Mouse (Mus musculus): Measurements from ENCODE around the gene Rtel1. TPM values are rescaled to one million over a fixed set of nuclear protein-coding genes. Genes with fewer than 3 reads are reported as not detected.
"Not testable (repeated sequence)": the region's sequence is repeated elsewhere in the genome, so short reads cannot be mapped to it uniquely, and the experiment has no call there.

Rtel1 gene
- 24.5 and 26.2 TPM in 2 replicates for polyA plus RNA-seq (2015; fragmentation: Nextera tagmentation; extraction: Ambion mirVana)

- no peaks in the 10 kb centered on the region for H3K9me3 ChIP-seq (replicated peaks)
- peak within 1 kb of the TSS; percentile 74 for H3K4me3 ChIP-seq (replicated peaks)
- peak within 1 kb of the TSS; percentile 81 for H3K9ac ChIP-seq
- peaks cover 18% of the 10 kb centered on the region for H3K4me1 ChIP-seq (replicated peaks)
- ATAC-seq (ENCODE audit: low read depth) = peak; percentile 93
- peak within 1 kb of the TSS; percentile 94 for H3K27ac ChIP-seq
- DNase-seq = peak; percentile 77
- H3K36me3 ChIP-seq = peaks cover 27% of the 10 kb centered on the region
- WGBS (ENCODE audit: insufficient replicate concordance) = 4% methylated on average over 40 of the region's 40 CpGs
- peak within 1 kb of the TSS; percentile 89 for H3K4me2 ChIP-seq
- H3K27me3 ChIP-seq = peaks cover 41% of the 10 kb centered on the region
These were observed at the start of gene Rtel1 for GRCm38 (mm10) chr2:181319248-181320102. Rtel1 (plus strand) TSS chr2:181319739.

- DNase-seq = no peak
- no peaks in the 10 kb centered on the region for H3K27me3 ChIP-seq
- no peaks in the 10 kb centered on the region for H3K9me3 ChIP-seq (replicated peaks)
- no peak for ATAC-seq (ENCODE audit: low read depth)
- peaks cover 4% of the 10 kb centered on the region for H3K4me1 ChIP-seq (replicated peaks)
- 78% methylated on average over 2 of the region's 2 CpGs for WGBS (ENCODE audit: insufficient replicate concordance)
- no peak overlapping the region for H3K9ac ChIP-seq
- no peak overlapping the region for H3K4me2 ChIP-seq
- no peak overlapping the region for H3K4me3 ChIP-seq (replicated peaks)
- peaks cover 81% of the 10 kb centered on the region for H3K36me3 ChIP-seq
- no peak overlapping the region for H3K27ac ChIP-seq
These were observed 47.4 kb upstream of the Rtel1 start for GRCm38 (mm10) chr2:181272092-181272491.

- peaks cover 18% of the 10 kb centered on the region for H3K4me1 ChIP-seq (replicated peaks)
- no peaks in the 10 kb centered on the region for H3K9me3 ChIP-seq (replicated peaks)
- no peak overlapping the region for H3K9ac ChIP-seq
- no peak for ATAC-seq (ENCODE audit: low read depth)
- H3K4me3 ChIP-seq (replicated peaks) = no peak overlapping the region
- 85% methylated on average over 2 of the region's 2 CpGs for WGBS (ENCODE audit: insufficient replicate concordance)
- H3K27ac ChIP-seq = no peak overlapping the region
- DNase-seq = no peak
- peaks cover 79% of the 10 kb centered on the region for H3K36me3 ChIP-seq
- no peak overlapping the region for H3K4me2 ChIP-seq
- no peaks in the 10 kb centered on the region for H3K27me3 ChIP-seq
These were observed 45.7 kb upstream of the Rtel1 start for GRCm38 (mm10) chr2:181273829-181274228.

GRCm38 (mm10) chr2:181274639-181275038 is 44.9 kb upstream of the Rtel1 start:
- Histone ChIP-seq H3K36me3 (peaks cover 79% of the 10 kb centered on the region), H3K4me3 (replicated peaks) (no peak overlapping the region), H3K9ac (no peak overlapping the region), H3K4me1 (replicated peaks) (peaks cover 18% of the 10 kb centered on the region), H3K27me3 (no peaks in the 10 kb centered on the region), H3K9me3 (replicated peaks) (no peaks in the 10 kb centered on the region), H3K4me2 (no peak overlapping the region), H3K27ac (no peak overlapping the region)
- DNase-seq (no peak), ATAC-seq (ENCODE audit: low read depth) (no peak)
- 70% methylated on average over 4 of the region's 4 CpGs for WGBS (ENCODE audit: insufficient replicate concordance)

- H3K27me3 ChIP-seq = no peaks in the 10 kb centered on the region
- H3K36me3 ChIP-seq = peaks cover 63% of the 10 kb centered on the region
- no peak overlapping the region for H3K4me3 ChIP-seq (replicated peaks)
- ATAC-seq (ENCODE audit: low read depth) (0 out of 2 replicates have a peak, but pooled peaks have one; percentile 18), DNase-seq (no peak)
- no peak overlapping the region for H3K4me2 ChIP-seq
- 70% methylated on average over 1 of the region's 1 CpGs for WGBS (ENCODE audit: insufficient replicate concordance)
- H3K4me1 ChIP-seq (replicated peaks) = peaks cover 18% of the 10 kb centered on the region
- no peaks in the 10 kb centered on the region for H3K9me3 ChIP-seq (replicated peaks)
- no peak overlapping the region for H3K27ac ChIP-seq
- H3K9ac ChIP-seq = no peak overlapping the region
These were observed 42.8 kb upstream of the Rtel1 start for GRCm38 (mm10) chr2:181276766-181277165.

GRCm38 (mm10) chr2:181277866-181278265 is 41.7 kb upstream of the Rtel1 start:
- Histone ChIP-seq H3K36me3 (peaks cover 69% of the 10 kb centered on the region), H3K4me3 (replicated peaks) (no peak overlapping the region), H3K9me3 (replicated peaks) (no peaks in the 10 kb centered on the region), H3K4me2 (no peak overlapping the region), H3K9ac (no peak overlapping the region), H3K27me3 (no peaks in the 10 kb centered on the region), H3K27ac (peak overlapping the region; percentile 11; the same call in 1 of the 2 replicates), H3K4me1 (replicated peaks) (peaks cover 27% of the 10 kb centered on the region)
- 70% methylated on average over 3 of the region's 3 CpGs for whole genome bisulfite sequencing (ENCODE audit: insufficient replicate concordance)
- ATAC-seq (ENCODE audit: low read depth) (peak; percentile 57), DNase-seq (no peak)

- Histone ChIP-seq H3K36me3 (peaks cover 64% of the 10 kb centered on the region), H3K27me3 (no peaks in the 10 kb centered on the region), H3K4me3 (replicated peaks) (no peak overlapping the region), H3K4me1 (replicated peaks) (peaks cover 38% of the 10 kb centered on the region), H3K9ac (no peak overlapping the region), H3K27ac (no peak overlapping the region), H3K9me3 (replicated peaks) (no peaks in the 10 kb centered on the region), H3K4me2 (no peak overlapping the region)
- no peak for ATAC-seq (ENCODE audit: low read depth)
- DNase-seq = no peak
- 62% methylated on average over 1 of the region's 1 CpGs for WGBS (ENCODE audit: insufficient replicate concordance)
These were observed 39.6 kb upstream of the Rtel1 start for GRCm38 (mm10) chr2:181279968-181280367.

GRCm38 (mm10) chr2:181286629-181287337 is 32.8 kb upstream of the Rtel1 start:
- peak overlapping the region; percentile 80 for H3K4me3 ChIP-seq (replicated peaks)
- H3K27ac ChIP-seq = peak overlapping the region; percentile 91
- H3K27me3 ChIP-seq = no peaks in the 10 kb centered on the region
- H3K9ac ChIP-seq = peak overlapping the region; percentile 90
- DNase-seq (no peak), ATAC-seq (ENCODE audit: low read depth) (no peak)
- 33% methylated on average over 6 of the region's 6 CpGs for WGBS (ENCODE audit: insufficient replicate concordance)
- peak overlapping the region; percentile 79 for H3K4me2 ChIP-seq
- H3K4me1 ChIP-seq (replicated peaks) = peaks cover 52% of the 10 kb centered on the region
- H3K9me3 ChIP-seq (replicated peaks) = no peaks in the 10 kb centered on the region
- H3K36me3 ChIP-seq = peaks cover 32% of the 10 kb centered on the region

- ATAC-seq (ENCODE audit: low read depth) = peak; percentile 84
- Histone ChIP-seq H3K36me3 (peaks cover 26% of the 10 kb centered on the region), H3K27ac (peak overlapping the region; percentile 91), H3K9me3 (replicated peaks) (no peaks in the 10 kb centered on the region), H3K9ac (peak overlapping the region; percentile 90), H3K4me2 (peak overlapping the region; percentile 79), H3K4me3 (replicated peaks) (peak overlapping the region; percentile 80), H3K4me1 (replicated peaks) (peaks cover 47% of the 10 kb centered on the region), H3K27me3 (no peaks in the 10 kb centered on the region)
- peak; percentile 76 for DNase-seq
- WGBS (ENCODE audit: insufficient replicate concordance) = under 1% methylated on average over 45 of the region's 71 CpGs
These were observed 32.1 kb upstream of the Rtel1 start for GRCm38 (mm10) chr2:181287338-181287957.

GRCm38 (mm10) chr2:181287958-181288350 is 31.6 kb upstream of the Rtel1 start, which contains the start of gene Gmeb2:
Gmeb2 (minus strand) TSS chr2:181288035.
- peak; percentile 94 for ATAC-seq (ENCODE audit: low read depth)
- Histone ChIP-seq H3K27ac (peak within 1 kb of the TSS; percentile 91), H3K4me3 (replicated peaks) (peak within 1 kb of the TSS; percentile 80), H3K4me2 (peak within 1 kb of the TSS; percentile 79), H3K4me1 (replicated peaks) (peaks cover 42% of the 10 kb centered on the region), H3K36me3 (peaks cover 23% of the 10 kb centered on the region), H3K9ac (peak within 1 kb of the TSS; percentile 90)
- H3K27me3 ChIP-seq; H3K9me3 ChIP-seq (replicated peaks): not testable (repeated sequence)
- under 1% methylated on average over 24 of the region's 38 CpGs for WGBS (ENCODE audit: insufficient replicate concordance)
- peak; percentile 94 for DNase-seq

GRCm38 (mm10) chr2:181288691-181289090 is 30.8 kb upstream of the Rtel1 start:
- Histone ChIP-seq H3K27me3 (no peaks in the 10 kb centered on the region), H3K4me1 (replicated peaks) (peaks cover 35% of the 10 kb centered on the region), H3K4me2 (peak overlapping the region; percentile 78), H3K4me3 (replicated peaks) (peak overlapping the region; percentile 80), H3K36me3 (peaks cover 16% of the 10 kb centered on the region), H3K27ac (peak overlapping the region; percentile 75), H3K9me3 (replicated peaks) (no peaks in the 10 kb centered on the region), H3K9ac (peak overlapping the region; percentile 71)
- ATAC-seq (ENCODE audit: low read depth) (no peak), DNase-seq (no peak)
- WGBS (ENCODE audit: insufficient replicate concordance) = 78% methylated on average over 3 of the region's 3 CpGs

All from liver, embryonic 13.5 days (tissue).